Mouse (Mus musculus) heart, embryonic 14.5 days (tissue): ENCODE data around the gene Nfkbie. TPM values are rescaled to one million over a fixed set of nuclear protein-coding genes. Genes with fewer than 3 reads are reported as not detected.
A peak's percentile ranks its signal among the peaks of the same experiment; 100 is the strongest.

Source experiments
- ATAC-seq: fragments of 200-750 bp; cut with Nextera tagmentation; 2 replicates; pipeline ENCODE4 v1.8.0; 2017; ENCODE audit warnings: low read depth, moderate TSS enrichment; ENCODE audit not compliant: insufficient number of reproducible peaks, insufficient read depth, low FRiP score
- H3K27ac ChIP-seq, 2 experiments: fragments of 200-500 bp in 1 of 2; fragments of 300-500 bp in 1 of 2; sonication (generic) in 1 of 2; replicated peaks in 1 of 2; 2 replicates each; pipeline ENCODE4 v1.5.1; 2012 to 2014; ENCODE audit warnings: low read depth in 2 of 2, low read length in 2 of 2, control low read depth in 1 of 2, mild to moderate bottlenecking in 1 of 2, mixed read lengths in 1 of 2; ENCODE audit not compliant: control insufficient read depth in 1 of 2, insufficient read depth in 1 of 2
- H3K27me3 ChIP-seq: fragments of 300-500 bp; sonication (generic); 2 replicates; pipeline ENCODE4 v1.6.1; 2014; ENCODE audit warnings: mild to moderate bottlenecking, low read length, control low read depth; ENCODE audit not compliant: control insufficient read depth, insufficient read depth
- H3K36me3 ChIP-seq: fragments of 300-500 bp; sonication (generic); 2 replicates; pipeline ENCODE4 v1.6.1; 2014; ENCODE audit warnings: mild to moderate bottlenecking, control low read depth, low read length, mixed read lengths; ENCODE audit not compliant: control insufficient read depth, insufficient read depth
- H3K4me1 ChIP-seq, 2 experiments: fragments of 200-500 bp in 1 of 2; fragments of 300-500 bp in 1 of 2; sonication (generic) in 1 of 2; 2 replicates each; pipeline ENCODE4 v1.6.1; 2012 to 2014; ENCODE audit warnings: low read length in 2 of 2, control low read depth in 1 of 2, mixed read lengths in 1 of 2; ENCODE audit not compliant: control insufficient read depth in 2 of 2, insufficient read depth in 2 of 2
- H3K4me2 ChIP-seq: fragments of 300-500 bp; sonication (generic); 2 replicates; pipeline ENCODE4 v1.6.1; 2014; ENCODE audit warnings: mild to moderate bottlenecking, low read length
- H3K4me3 ChIP-seq, 2 experiments: fragments of 200-500 bp in 1 of 2; fragments of 300-500 bp in 1 of 2; sonication (generic) in 1 of 2; 2 replicates each; pipeline ENCODE4 v1.5.1; 2012 to 2014; ENCODE audit warnings: low read length in 2 of 2, mild to moderate bottlenecking in 2 of 2, control low read depth in 1 of 2, low read depth in 1 of 2, moderate library complexity in 1 of 2; ENCODE audit not compliant: control insufficient read depth in 1 of 2, insufficient read depth in 1 of 2
- H3K9ac ChIP-seq: fragments of 300-500 bp; sonication (generic); 2 replicates; pipeline ENCODE4 v1.6.1; 2014; ENCODE audit warnings: mild to moderate bottlenecking, low read length
- H3K9me3 ChIP-seq: fragments of 300-500 bp; sonication (generic); 2 replicates; pipeline ENCODE4 v1.6.1; 2016; ENCODE audit warnings: low read length, control low read depth; ENCODE audit not compliant: control insufficient read depth
- WGBS: fragments of 180-500 bp; shearing (Covaris S2); extraction: QIAGEN DNeasy Blood & Tissue Kit; methylation state at CpG from one replicate; pipeline ENCODE4 v1.1.7; 2014; 5-methylcytosine and 5-hydroxymethylcytosine counted together
- polyA plus RNA-seq: library from polyadenylated mRNA; unstranded; fragments of >200 nt; fragmentation: Nextera tagmentation; extraction: Ambion mirVana; gene quantifications from 2 replicates; pipeline ENCODE4 v1.2.1, GENCODE M21; 2014

Gene Nfkbie
- 2.7 and 2.9 TPM in 2 replicates for polyA plus RNA-seq

- Histone ChIP-seq H3K4me2 (peak within 1 kb of the TSS; percentile 98), H3K36me3 (no peaks in the 10 kb centered on the region), H3K27ac (0 out of 4 replicates have a peak within 1 kb of the TSS, but pooled peaks of 1 of the 2 experiments have one; percentile 19), H3K4me3 (peak within 1 kb of the TSS; percentile 66 to 69), H3K27me3 (peaks cover 27% of the 10 kb centered on the region), H3K9ac (peak within 1 kb of the TSS; percentile 79), H3K9me3 (no peaks in the 10 kb centered on the region), H3K4me1 (peaks cover 6 to 11% of the 10 kb centered on the region in 2 experiments)
- WGBS: under 1% methylated on average over 45 of the region's 45 CpGs
- ATAC-seq: peak; percentile 70
Observed at GRCm38 (mm10) chr17:45555452-45556106, at the start of gene Nfkbie. Gene Nfkbie, plus strand, starts transcription at chr17:45555703.

GRCm38 (mm10) chr17:45505941-45506465, 49.5 kb upstream of the Nfkbie start:
- 65% methylated on average over 6 of the region's 6 CpGs for WGBS
- Histone ChIP-seq H3K9me3 (no peaks in the 10 kb centered on the region), H3K4me2 (no peak overlapping the region), H3K4me1 (peaks cover 5 to 11% of the 10 kb centered on the region in 2 experiments), H3K27me3 (no peaks in the 10 kb centered on the region), H3K9ac (peak overlapping the region; percentile 86; the same call in 1 of the 2 replicates), H3K27ac (no peak overlapping the region), H3K36me3 (peaks cover 23% of the 10 kb centered on the region), H3K4me3 (no peak overlapping the region)
- ATAC-seq: no peak

GRCm38 (mm10) chr17:45506700-45507189, 48.8 kb upstream of the Nfkbie start, which contains the start of gene Aars2:
Gene Aars2, plus strand, starts transcription at chr17:45506841.
- peak within 1 kb of the TSS; percentile 85 to 87 for H3K27ac ChIP-seq
- no peaks in the 10 kb centered on the region for H3K9me3 ChIP-seq
- peak within 1 kb of the TSS; percentile 62 for H3K4me2 ChIP-seq
- peak within 1 kb of the TSS; percentile 87 to 97 for H3K4me3 ChIP-seq
- no peaks in the 10 kb centered on the region for H3K27me3 ChIP-seq
- H3K9ac ChIP-seq: peak within 1 kb of the TSS; percentile 86
- ATAC-seq: peak; percentile 87
- H3K36me3 ChIP-seq: peaks cover 30% of the 10 kb centered on the region
- under 1% methylated on average over 42 of the region's 42 CpGs for whole genome bisulfite sequencing
- peaks cover 5 to 11% of the 10 kb centered on the region in 2 experiments for H3K4me1 ChIP-seq

- Histone ChIP-seq H3K4me3 (no peak overlapping the region), H3K27ac (no peak overlapping the region), H3K36me3 (peaks cover 35% of the 10 kb centered on the region), H3K27me3 (no peaks in the 10 kb centered on the region), H3K9ac (no peak overlapping the region), H3K4me2 (no peak overlapping the region), H3K9me3 (no peaks in the 10 kb centered on the region), H3K4me1 (peaks cover 2 to 11% of the 10 kb centered on the region in 2 experiments)
- 88% methylated on average over 4 of the region's 4 CpGs for WGBS
- no peak for ATAC-seq
Observed at GRCm38 (mm10) chr17:45510871-45511270, 44.6 kb upstream of the Nfkbie start.

- WGBS: 92% methylated on average over 4 of the region's 4 CpGs
- no peak overlapping the region for H3K4me3 ChIP-seq
- no peaks in the 10 kb centered on the region for H3K9me3 ChIP-seq
- no peak for ATAC-seq
- peaks cover 41% of the 10 kb centered on the region for H3K36me3 ChIP-seq
- no peak overlapping the region for H3K4me2 ChIP-seq
- peaks cover 4 to 8% of the 10 kb centered on the region in 2 experiments for H3K4me1 ChIP-seq
- no peak overlapping the region for H3K27ac ChIP-seq
- no peak overlapping the region for H3K9ac ChIP-seq
- no peaks in the 10 kb centered on the region for H3K27me3 ChIP-seq
Observed at GRCm38 (mm10) chr17:45511757-45512156, 43.7 kb upstream of the Nfkbie start.

- H3K9ac ChIP-seq: no peak overlapping the region
- no peaks in the 10 kb centered on the region for H3K9me3 ChIP-seq
- peaks cover 51% of the 10 kb centered on the region for H3K36me3 ChIP-seq
- ATAC-seq: no peak
- WGBS: 40% methylated on average over 15 of the region's 15 CpGs
- no peak overlapping the region for H3K4me3 ChIP-seq
- H3K27me3 ChIP-seq: no peaks in the 10 kb centered on the region
- H3K27ac ChIP-seq: no peak overlapping the region
- H3K4me2 ChIP-seq: no peak overlapping the region
- H3K4me1 ChIP-seq: peaks cover 3% of the 10 kb centered on the region in 2 experiments; a peak in 2 of 4 replicates
Observed at GRCm38 (mm10) chr17:45515204-45515726, 40.2 kb upstream of the Nfkbie start.

- WGBS: 72% methylated on average over 10 of the region's 10 CpGs
- H3K36me3 ChIP-seq: peaks cover 53% of the 10 kb centered on the region
- no peaks in the 10 kb centered on the region for H3K27me3 ChIP-seq
- no peak overlapping the region for H3K9ac ChIP-seq
- no peak overlapping the region for H3K4me2 ChIP-seq
- no peak overlapping the region for H3K4me3 ChIP-seq
- ATAC-seq: no peak
- H3K4me1 ChIP-seq: peaks cover 3 to 8% of the 10 kb centered on the region in 2 experiments
- H3K9me3 ChIP-seq: no peaks in the 10 kb centered on the region
- H3K27ac ChIP-seq: no peak overlapping the region
Observed at GRCm38 (mm10) chr17:45515806-45516205, 39.7 kb upstream of the Nfkbie start.
